Mouse (Mus musculus): ENCODE measurements around the gene Osbpl10. TPM values are rescaled to one million over a fixed set of nuclear protein-coding genes. Genes with fewer than 3 reads are reported as not detected.

Osbpl10 gene
- total RNA-seq, 2 experiments from 2014 or later = 17.1 to 19.7 TPM

DNA sequence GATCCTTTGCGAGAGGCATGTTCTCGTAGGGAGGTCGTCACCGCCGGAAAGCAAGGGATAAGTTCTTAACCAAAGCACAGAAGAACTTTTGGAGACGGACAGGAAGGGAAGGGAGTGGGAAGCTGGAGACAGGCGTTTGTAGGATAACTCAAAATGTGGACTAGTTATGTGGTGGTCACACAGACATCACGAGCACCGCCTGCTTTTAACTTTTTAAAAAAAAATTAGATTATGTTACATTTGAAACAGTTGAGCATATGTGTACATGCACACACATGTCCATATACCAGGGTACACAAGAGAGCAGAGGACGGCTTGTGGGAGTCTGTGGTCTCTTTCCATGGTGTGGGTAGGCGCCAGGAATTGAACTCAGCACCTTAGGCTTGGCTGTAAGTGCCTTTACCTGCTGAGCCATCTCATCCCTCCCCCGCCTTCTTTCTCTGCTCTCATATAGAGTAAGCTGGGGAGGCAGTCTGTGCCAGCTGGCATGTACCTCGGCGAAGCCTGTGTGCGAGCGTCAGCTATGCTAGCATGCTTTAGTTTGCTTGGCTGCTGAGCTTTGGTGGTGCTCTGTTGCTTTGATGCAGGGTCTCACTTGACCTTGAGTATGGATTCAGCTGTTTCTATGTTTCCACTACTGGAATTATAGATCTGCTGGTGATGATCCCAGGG, 4.5 kb downstream of the Osbpl10 start, which contains the start of gene Rps27rt:
Rps27rt (minus strand) TSS at position 51 of the 672 bp plus-strand sequence.
- DNase-seq (ENCODE audit: low spot score in 2 of 2) = no peak

DNA sequence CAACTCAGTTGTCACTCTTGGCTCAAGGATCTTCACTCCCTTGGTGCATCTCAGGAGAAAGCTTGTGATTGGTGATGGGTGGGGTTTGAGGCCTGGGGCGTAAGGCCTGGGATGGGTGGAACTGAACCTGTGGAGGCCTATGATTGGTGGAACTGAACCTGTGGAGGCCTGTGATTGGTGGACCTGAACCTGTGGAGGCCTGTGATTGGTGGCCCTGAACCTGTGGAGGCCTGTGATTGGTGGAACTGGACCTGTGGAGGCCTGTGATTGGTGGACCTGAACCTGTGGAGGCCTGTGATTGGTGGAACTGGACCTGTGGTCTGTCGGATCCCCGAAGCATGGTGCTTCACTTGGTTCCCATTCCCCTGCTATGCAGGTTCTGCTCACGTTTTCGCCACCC, 7.4 kb downstream of the Osbpl10 start:
- no peak for DNase-seq (ENCODE audit: low spot score in 2 of 2)

DNA sequence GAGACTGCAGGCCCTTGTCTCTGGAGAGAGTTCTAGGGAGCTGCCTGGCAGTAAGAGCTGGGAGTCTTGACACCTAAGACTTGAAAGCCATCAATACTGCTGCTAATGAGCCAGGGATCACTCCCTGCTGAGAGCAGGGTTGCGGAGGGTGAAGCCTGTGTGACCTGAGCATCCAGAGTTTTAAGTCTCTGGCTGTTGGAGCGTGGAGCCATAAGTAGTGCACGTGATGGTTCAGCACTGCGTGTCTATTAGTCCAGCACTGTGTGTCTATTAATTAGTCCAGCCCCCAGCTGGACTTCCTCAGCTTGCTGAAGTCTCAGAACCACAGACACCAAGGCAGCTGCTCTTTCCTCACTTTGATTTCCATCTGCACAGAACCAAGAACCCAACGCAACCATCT, 8.0 kb downstream of the Osbpl10 start:
- no peak for DNase-seq (ENCODE audit: low spot score in 2 of 2)

DNA sequence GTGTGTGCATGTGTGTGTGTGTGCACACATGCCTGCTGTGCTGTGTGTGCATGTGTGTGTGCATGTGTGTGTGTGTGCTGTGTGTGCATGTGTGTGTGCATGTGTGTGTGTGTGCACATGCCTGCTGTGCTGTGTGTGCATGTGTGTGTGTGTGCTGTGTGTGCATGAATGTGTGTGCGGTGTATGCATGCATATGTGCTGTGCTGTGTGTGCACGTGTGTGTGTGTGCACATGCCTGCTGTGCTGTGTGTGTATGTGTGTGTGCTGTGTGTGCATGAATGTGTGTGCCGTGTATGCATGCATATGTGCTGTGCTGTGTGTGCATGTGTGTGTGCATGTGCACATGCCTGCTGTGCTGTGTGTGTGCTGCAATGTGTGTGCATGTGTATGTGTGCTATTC, 9.7 kb downstream of the Osbpl10 start:
- DNase-seq (ENCODE audit: low spot score in 2 of 2) = no peak

DNA sequence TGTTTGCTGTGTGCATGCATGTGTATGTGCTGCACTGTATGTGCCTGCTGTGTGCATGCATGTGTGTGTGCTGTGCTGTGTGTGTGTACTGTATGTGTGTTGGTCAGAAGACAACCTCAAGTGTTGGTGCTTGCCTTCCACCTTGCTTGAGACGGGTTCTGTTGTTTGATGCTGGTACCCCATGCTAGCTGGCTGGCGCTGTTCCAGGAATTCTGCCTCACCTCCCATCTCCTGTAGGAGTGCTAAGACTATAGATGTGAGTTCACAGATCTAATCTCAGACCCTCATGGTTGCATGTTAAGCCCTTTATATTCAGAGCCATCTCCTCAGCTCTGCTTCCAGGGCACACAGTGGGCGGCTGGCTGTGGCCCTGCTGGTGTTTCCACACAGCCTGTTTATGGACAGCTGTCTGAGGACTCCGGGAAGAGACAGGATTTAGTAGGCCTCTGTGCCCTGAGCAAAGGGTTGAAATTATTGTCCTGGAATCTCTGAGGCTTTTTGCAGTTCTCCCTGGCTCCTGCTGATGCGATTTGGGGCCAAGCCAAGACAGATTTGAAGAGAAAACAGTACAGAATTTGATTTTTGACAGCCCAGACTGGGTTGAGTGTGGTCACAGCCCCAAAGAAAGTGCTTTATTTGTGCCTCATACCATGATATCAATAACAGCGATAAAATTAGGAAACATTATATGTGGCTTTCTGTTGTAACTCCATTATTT, 10.4 kb downstream of the Osbpl10 start:
- DNase-seq (ENCODE audit: low spot score in 2 of 2) = peak; percentile 33 to 56

DNA sequence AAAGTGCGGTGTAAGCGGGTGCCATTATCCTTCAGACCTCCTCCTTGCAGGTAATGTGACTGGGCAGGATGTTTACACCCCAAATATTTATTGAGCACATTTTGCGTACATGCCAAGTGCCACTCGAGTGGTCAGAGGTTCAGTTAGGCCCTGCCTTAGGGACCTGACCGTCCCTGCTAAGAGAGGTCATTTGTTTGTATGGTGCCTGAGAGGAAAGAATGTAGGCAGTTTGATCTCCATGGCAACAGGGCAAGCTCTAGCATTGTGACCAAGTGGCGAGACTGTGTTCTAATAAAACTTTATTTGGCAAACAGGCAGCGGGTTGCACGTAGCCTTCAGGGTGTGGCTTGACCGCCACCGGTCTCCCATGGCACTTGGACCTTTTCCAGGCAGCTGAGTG, 12.1 kb downstream of the Osbpl10 start:
- DNase-seq (ENCODE audit: low spot score in 2 of 2) = no peak

DNA sequence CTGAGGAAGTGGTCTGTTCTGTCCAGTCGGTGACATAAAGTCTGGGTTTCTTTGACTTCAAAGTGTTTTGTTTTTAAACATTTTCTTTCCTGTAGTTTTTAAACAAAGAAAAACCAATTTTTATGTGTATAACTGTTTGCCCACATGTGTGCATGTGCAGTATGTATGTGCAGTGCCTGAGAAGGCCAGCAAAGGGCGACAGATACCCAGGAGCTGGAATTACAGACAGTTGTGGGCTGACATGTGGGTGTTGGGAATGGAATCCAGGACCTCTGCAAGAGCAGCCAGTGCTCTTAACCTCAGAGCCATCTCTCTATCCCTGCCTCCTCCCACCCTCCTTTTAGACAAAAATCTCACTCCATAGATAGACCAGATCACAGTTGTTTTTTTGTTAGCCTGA, 14.2 kb downstream of the Osbpl10 start:
- DNase-seq (ENCODE audit: low spot score in 2 of 2) = no peak

DNA sequence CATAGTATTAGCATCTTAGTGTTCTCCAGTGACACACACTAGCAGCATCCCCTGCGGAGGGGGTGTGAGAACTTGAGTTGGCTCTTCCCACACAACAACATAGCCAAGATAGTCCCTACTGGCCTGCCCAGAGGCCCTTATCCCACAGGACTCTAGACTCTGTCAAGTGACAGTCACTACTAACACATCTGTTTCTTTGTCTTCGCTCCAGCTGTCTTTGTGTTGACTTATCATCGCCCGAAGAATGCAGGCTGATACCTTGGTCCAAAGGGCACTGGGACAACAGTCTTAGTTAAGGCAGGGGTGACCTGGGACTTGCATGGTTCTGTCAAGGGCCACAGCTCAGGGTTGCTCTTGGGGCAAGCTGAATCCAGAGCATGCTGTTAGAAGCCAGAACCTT, 16.9 kb downstream of the Osbpl10 start:
- DNase-seq (ENCODE audit: low spot score in 2 of 2) = no peak

DNA sequence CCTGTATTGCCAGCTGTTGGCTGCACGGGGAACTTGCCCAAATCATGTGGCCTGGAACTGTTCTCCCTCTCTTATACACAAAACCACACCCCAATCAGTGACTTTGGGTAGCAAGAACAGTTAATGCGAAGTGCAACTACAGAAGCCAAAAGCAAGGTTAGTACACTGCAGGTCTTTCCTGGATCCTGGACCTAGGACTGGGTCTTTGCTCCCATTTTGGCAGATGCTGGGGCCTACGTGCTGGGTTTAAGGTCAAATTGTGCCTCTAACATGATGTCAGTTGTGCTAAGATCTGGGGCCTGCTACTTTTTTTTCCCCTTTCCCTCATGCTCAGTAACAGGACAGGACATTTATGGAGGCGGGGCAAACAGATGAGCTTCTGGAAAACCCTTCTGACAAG, 17.3 kb downstream of the Osbpl10 start:
- no peak for DNase-seq (ENCODE audit: low spot score in 2 of 2)

DNA sequence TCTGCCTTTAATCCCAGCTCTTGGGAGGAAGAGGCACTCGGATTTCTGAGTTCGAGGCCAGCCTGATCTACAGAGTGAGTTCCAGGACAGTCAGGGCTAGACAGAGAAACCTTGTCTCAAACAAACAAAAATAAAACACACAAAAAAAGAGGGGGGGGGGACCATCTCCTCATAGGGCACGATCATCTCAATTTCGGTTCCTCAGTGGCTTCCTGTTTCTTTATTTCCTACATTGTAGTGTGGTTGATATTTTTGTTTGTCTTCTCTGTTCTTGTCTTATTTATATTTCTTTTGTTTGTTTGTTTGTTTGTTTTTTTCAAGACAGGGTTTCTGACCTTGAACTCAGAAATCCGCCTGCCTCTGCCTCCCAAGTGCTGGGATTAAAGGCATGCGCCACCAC, 18.1 kb downstream of the Osbpl10 start:
- no peak for DNase-seq (ENCODE audit: low spot score in 2 of 2)

DNA sequence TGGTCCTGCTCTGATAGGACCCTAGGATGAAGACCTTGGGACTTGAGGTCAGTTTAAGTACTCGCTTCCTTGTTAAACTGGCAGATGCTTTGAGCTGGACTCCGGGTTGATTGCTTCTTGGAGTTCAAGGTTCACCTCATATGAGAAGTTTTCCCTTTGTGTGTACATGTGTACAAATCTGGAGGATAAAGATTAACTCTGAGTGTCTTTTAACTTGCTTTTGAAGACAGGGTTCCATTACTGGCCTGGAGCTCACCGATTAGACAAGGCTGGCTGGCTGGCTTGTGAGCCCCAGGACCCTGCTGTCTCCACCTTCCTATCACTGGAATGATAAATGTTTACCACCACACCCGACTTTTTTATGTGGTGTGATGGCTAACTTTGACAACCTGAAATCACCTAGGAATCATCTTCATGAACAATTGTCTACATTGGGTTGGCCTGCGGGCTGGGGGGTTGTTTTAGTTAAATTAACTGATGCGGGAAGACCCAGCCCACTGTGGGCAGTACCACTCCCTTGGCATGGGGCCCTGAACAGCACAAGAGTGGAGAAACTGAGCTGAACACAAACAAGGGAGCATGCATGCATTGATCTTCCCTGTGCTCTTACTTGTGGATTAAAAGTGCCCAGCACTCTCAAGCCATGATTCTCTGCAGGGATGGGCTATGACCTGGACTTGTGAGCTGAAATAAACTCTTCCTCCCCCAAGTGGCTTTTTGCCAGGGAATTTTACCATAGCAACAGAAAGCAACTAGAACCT, 20.8 kb downstream of the Osbpl10 start:
- no peak for DNase-seq (ENCODE audit: low spot score in 2 of 2)

DNA sequence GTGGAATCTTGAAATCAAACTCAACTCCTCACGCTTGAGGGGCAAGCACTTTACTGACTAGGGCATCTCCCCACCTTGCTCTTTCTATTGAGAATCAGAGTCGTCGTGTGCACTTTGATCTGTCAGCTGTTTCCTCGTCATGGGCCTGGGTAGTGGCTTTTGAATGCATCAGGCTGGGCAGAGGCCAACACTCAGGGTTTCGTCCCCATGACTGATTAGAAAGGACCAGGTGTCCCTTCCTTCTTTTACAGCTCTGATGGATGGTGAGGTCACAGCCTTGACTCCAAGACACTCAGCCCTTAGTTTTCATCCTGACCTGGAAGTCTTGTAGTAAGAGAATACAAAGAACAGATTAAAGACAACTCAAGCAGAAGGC, 21.4 kb downstream of the Osbpl10 start:
- no peak for DNase-seq (ENCODE audit: low spot score in 2 of 2)

DNA sequence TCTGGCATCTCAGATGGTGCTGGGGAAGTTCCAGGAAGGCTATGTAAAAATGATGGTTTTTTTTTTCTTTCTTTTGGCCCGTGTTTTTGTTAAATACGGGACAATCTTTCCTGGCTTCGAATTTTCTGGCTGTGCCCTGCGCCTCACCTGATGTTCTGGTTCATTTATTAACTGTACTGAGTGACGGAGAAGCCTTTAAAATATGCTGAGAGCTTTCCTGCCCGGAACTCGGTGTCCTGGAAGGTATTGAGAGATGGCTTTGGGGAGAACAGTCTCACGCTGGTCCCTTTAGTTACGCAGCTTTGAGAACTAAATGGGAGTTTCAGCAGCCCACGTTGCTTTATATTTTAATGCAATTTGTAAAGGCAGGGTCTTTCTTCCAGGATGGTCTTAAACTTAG, 27.1 kb downstream of the Osbpl10 start:
- DNase-seq (ENCODE audit: low spot score in 2 of 2) = no peak

DNA sequence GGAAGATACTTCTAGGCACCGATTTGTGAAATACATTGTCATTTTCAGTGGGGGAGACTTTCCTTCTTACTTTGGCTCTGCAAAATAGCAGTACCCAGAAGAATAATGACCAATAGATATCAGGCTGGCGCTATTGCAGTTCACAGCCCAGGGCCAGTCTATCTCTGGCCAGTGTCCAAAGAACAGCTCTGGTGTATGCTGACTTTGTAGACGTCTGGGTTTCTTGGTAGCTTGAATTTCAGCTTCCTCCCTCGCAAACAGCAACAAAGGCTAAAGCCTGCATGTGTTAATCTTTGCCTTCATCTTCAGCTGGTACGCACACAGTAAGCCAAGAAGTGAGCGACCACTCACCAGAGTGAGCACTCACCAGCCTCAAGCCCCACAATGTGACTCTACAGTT, 29.4 kb downstream of the Osbpl10 start:
- DNase-seq (ENCODE audit: low spot score in 2 of 2) = no peak

DNA sequence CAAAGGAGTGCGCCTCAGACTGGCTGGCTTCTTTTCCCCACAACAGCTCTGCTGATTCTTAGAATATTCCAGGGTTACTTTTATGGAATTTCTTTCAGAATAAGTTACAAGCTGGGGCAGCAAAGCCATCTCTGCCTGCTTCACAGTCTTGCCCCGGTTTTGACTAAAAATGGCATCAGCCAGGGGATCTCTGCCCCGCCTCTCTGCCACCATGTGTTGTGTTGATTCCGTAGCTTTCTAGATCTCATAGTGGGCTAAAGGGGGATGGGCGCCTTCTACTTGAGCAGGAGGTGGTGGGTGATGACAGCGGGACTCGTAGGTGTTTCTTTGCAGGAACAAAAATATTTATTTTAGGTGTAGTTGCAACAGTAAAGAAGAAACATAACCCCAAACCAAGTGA, 29.8 kb downstream of the Osbpl10 start:
- no peak for DNase-seq (ENCODE audit: low spot score in 2 of 2)

DNA sequence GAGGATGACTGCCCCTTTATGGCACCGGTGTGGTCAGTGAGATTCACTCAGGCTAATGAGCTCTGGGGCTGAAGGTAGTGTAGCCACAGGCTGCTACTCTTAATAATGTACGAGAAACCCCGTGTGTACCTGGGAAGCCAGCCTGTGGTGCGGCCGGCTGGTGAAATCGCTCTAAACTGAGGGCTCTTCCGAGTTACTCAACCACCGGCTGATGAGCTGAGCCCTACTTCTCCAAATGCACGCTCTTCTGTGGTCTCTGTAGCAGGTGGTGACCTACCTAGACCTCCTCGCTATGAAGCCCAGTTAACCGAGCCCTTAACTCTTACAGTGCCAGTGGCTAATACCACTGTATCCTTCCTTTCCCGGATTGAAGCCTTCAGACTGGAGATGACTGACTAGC, 34.0 kb downstream of the Osbpl10 start:
- DNase-seq (ENCODE audit: low spot score in 2 of 2) = no peak

DNA sequence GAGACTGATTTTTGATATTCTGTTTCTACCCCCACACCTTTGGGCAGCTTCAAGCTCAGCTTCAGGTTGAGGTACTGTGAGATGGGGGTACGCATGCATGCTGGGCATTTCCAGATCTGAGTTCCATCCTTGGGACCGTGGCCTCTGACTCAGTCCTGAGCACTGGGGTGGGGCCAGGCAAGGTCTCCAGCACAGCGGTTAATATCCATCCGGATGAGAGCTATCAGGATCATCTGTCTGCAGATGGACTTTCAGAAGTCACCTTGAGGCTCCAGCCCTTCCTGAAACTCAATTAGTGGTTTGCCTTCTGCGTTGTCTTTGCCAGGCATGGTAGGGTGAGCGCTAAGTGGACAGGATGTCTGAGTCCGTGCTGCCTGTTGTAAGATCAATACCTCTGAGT, 41.8 kb downstream of the Osbpl10 start:
- DNase-seq (ENCODE audit: low spot score in 2 of 2) = no peak

DNA sequence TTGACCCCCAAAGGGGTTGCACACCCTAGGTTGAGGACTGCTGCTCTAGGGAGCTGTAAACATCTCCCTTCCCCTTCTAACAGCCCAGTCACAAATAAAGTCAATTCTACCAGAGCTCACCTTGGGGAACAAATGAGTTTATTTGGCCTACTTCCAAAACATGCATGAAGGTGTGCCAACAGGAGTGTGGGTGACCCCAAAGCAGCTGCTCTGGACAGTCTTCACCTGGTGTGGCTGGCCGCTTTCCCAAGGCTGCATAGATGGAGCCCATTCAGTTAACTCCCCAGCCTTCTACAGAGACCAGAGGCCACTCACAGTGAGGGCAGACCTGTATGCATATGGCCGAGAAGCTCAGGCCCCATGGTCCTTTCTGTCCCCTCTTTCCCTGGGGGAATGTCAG, 43.0 kb downstream of the Osbpl10 start:
- no peak for DNase-seq (ENCODE audit: low spot score in 2 of 2)

DNA sequence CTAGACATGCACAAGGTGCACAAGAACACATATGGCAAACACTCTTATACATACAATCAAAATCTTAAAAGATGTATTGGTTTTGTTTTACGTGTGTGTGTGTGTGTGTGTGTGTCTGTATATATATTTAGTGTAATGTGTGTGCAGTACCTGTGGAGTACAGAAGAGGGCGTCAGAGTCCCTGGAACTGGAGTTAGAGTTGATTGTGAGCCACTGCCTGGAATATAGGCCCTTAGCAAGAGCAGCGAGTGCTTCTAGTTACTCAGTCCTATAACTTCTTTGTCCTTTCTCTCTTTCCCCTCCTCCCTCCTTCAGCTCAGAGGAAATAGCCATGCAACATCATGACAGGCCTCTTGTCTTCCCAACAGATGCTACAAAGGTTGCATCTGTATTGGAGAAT, 44.8 kb downstream of the Osbpl10 start:
- no peak for DNase-seq (ENCODE audit: low spot score in 2 of 2)

DNA sequence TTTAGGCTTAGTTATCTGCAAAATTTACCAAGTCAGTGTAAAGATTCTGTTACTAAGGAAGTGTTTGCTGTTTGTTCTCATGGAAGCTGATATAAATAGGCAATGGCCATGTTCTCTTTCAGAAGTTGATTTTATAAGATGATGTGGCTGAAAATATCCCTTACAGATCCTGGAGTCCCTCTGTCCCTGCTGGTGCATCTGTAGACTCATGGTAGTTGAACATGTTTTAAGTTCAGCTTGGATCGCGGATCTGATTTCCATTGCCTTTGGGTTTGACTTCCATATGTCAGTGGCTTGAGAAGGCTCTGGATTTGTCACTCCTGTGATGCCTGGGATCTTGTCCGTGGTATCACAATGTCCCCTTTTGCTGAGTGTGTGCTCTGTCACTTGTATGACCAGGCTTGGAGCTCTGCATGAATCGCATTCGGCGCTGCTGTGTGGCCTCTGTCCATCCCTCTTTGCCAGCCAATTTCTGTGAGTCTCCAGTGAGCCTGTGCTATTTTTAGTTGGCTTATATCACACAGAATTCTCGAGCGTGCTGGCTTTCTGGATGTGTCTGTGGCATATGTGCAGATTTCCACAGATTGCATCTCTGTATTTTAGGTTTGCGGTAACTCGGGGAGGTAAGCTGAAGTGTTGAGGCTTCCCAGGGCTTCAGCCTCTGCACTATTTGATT, 45.5 kb downstream of the Osbpl10 start:
- peak; percentile 40 to 47 for DNase-seq (ENCODE audit: low spot score in 2 of 2)

DNA sequence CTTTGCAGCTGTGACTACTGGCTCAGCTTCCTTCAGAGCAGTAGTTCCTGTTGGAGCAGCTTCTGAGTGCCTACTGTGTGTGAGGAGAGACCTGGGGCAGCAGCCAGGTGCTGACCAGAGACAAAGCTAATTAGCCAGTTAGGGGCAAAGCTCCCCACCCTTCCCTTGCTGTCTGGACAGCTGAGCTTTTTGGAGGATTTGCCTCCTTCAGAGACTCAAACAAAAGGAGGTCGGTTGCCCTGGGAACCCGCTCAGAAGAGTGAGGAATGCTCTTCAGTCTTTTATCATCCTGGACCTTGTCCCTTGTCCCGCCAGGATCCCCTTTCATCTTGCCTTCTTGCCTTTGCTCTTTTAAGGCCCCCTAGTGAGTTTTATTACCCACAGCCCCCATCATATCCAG, 50.9 kb downstream of the Osbpl10 start:
- DNase-seq (ENCODE audit: low spot score in 2 of 2) = no peak

DNA sequence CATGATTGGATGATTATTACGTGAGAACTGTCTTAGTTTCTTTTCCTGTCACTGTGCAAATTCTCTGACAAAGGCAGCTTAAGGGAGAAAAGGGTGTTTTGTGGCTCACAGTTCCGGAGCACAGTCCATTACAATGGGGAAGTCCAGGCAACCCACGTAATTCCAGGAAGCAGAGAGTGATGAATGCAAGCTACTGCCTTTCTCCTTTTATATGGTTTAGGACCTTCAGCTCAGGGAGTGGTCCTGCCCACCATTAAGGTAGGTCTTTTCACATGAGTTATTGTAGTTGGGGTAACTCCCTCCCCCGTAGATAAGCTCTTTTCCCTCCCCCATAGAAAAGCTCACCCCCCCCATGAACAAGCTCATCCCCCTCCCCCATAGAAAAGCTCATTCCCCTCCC, 52.2 kb downstream of the Osbpl10 start:
- no peak for DNase-seq (ENCODE audit: low spot score in 2 of 2)

All from layer of hippocampus, postnatal 14 days (tissue).